Mouse (Mus musculus): Measurements from ENCODE around the gene Tex45. TPM values are rescaled to one million over a fixed set of nuclear protein-coding genes. Genes with fewer than 3 reads are reported as not detected.

Tex45 gene
- polyA plus RNA-seq, 2 experiments: 0.10 TPM; not detected in 1

DNA sequence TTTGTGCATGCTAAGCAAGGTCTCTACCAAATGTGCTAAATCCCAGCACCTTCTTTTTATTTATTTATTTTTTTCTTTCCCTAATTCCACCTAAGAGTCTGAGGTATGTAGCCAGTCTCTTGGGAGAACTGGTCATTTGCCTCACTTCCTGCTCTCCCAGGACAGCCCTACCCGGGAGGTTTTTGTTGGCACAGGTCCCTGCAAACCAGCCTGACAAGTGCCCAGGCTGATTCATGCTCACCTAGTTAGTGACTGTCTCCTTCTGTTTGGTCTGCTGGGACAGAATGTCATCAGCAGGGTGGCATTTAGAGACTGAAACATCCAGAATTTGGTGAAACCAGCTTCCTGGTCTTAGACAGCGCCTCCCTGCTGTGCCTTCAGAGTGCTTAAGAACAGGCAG lies 40.7 kb upstream of the Tex45 start:
- Histone ChIP-seq H3K27ac (no peak overlapping the region), H3K9ac (replicated peaks) (no peak overlapping the region), H3K4me1 (replicated peaks; ENCODE audit: control insufficient read depth in 2 of 2, insufficient read depth in 2 of 2, low read length in 1 of 2) (no peaks in the 10 kb centered on the region), H3K27me3 (ENCODE audit: control insufficient read depth, insufficient read depth, low read length) (no peaks in the 10 kb centered on the region), H3K36me3 (replicated peaks; ENCODE audit: control insufficient read depth, insufficient read depth, low read depth) (no peaks in the 10 kb centered on the region; the same call in 1 of the 2 replicates), H3K9me3 (ENCODE audit: control insufficient read depth, low read length) (no peaks in the 10 kb centered on the region), H3K4me3 (ENCODE audit: insufficient read depth in 1 of 2, low read depth in 2 of 2, low read length in 2 of 2) (no peak overlapping the region), H3K4me2 (ENCODE audit: low read depth) (no peak overlapping the region)
- ATAC-seq (ENCODE audit: insufficient read depth) (no peak), DNase-seq (ENCODE audit: low read depth in 3 of 3, low spot score in 3 of 3) (no peak)
- WGBS (ENCODE audit: insufficient replicate concordance): 72% methylated on average over 2 of the region's 2 CpGs
- TF ChIP-seq CTCF (IDR thresholded peaks at IDR 0.05; ENCODE audit: low read depth): no peak
- no peak for TF ChIP-seq EP300 (IDR thresholded peaks at IDR 0.05; ENCODE audit: low read depth)

DNA sequence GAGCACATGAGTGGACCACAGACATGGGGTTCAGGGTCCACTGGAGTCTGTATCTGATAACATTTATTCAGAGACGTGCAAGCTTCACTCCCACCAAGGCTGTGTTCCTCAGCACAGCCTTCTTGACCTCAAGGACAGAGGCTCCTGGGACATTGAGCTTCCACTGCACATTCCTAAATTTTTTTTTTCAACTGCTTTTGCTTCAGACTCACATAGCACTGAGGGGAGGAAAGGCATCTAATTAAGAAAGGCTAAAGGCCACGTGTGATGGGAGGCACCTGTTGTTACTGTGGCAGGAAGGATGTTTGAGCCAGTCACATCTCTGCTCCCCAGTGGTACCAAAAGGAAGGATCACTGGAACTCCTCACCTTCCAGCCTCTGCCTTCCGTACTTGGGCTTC lies 39.5 kb upstream of the Tex45 start:
- no peak overlapping the region for H3K4me2 ChIP-seq (ENCODE audit: low read depth)
- TF ChIP-seq EP300 (IDR thresholded peaks at IDR 0.05; ENCODE audit: low read depth) (no peak), CTCF (IDR thresholded peaks at IDR 0.05; ENCODE audit: low read depth) (no peak)
- no peaks in the 10 kb centered on the region for H3K27me3 ChIP-seq (ENCODE audit: control insufficient read depth, insufficient read depth, low read length)
- H3K9me3 ChIP-seq (ENCODE audit: control insufficient read depth, low read length): no peaks in the 10 kb centered on the region
- no peaks in the 10 kb centered on the region; a peak in 1 of 4 replicates for H3K4me1 ChIP-seq (replicated peaks; ENCODE audit: control insufficient read depth in 2 of 2, insufficient read depth in 2 of 2, low read length in 1 of 2)
- H3K36me3 ChIP-seq (replicated peaks; ENCODE audit: control insufficient read depth, insufficient read depth, low read depth): no peaks in the 10 kb centered on the region; the same call in 1 of the 2 replicates
- no peak overlapping the region for H3K27ac ChIP-seq
- no peak overlapping the region for H3K9ac ChIP-seq (replicated peaks)
- 62% methylated on average over 3 of the region's 3 CpGs for WGBS (ENCODE audit: insufficient replicate concordance)
- H3K4me3 ChIP-seq (ENCODE audit: insufficient read depth in 1 of 2, low read depth in 2 of 2, low read length in 2 of 2): no peak overlapping the region
- DNase-seq (ENCODE audit: low read depth in 3 of 3, low spot score in 3 of 3) (no peak), ATAC-seq (ENCODE audit: insufficient read depth) (no peak)

DNA sequence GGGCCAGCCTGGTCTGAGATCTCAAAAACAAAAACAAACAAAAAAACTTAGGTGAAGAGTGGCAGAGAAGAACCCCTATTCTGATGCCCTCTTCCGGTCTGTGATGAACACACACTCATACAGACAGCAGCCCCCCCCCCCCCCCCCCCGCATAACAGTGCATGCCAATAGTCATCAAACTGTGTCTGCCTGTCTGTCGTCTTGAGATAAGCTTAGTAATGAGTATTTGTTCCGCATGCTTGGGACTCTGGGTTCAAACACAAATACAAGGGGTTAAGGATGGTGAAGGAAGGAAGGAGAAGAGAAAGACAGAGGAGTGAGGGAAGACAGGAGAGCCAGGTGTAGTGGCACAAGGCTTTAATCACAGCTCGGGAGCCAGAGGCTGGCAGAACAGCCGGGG lies 34.2 kb upstream of the Tex45 start:
- H3K4me2 ChIP-seq (ENCODE audit: low read depth): no peak overlapping the region
- DNase-seq (ENCODE audit: low read depth in 3 of 3, low spot score in 3 of 3): no peak
- no peaks in the 10 kb centered on the region; a peak in 1 of 4 replicates for H3K4me1 ChIP-seq (replicated peaks; ENCODE audit: control insufficient read depth in 2 of 2, insufficient read depth in 2 of 2, low read length in 1 of 2)
- WGBS (ENCODE audit: insufficient replicate concordance): 48% methylated on average over 6 of the region's 6 CpGs
- TF ChIP-seq EP300 (IDR thresholded peaks at IDR 0.05; ENCODE audit: low read depth) (peak; percentile 22; the same call in 1 of the 2 replicates), CTCF (IDR thresholded peaks at IDR 0.05; ENCODE audit: low read depth) (no peak)
- H3K27ac ChIP-seq: no peak overlapping the region
- peak; percentile 44; the same call in 1 of the 2 replicates for ATAC-seq (ENCODE audit: insufficient read depth)
- no peak overlapping the region for H3K4me3 ChIP-seq (ENCODE audit: insufficient read depth in 1 of 2, low read depth in 2 of 2, low read length in 2 of 2)
- no peaks in the 10 kb centered on the region; the same call in none of the 2 replicates for H3K36me3 ChIP-seq (replicated peaks; ENCODE audit: control insufficient read depth, insufficient read depth, low read depth)
- no peak overlapping the region for H3K9ac ChIP-seq (replicated peaks)
- no peaks in the 10 kb centered on the region for H3K27me3 ChIP-seq (ENCODE audit: control insufficient read depth, insufficient read depth, low read length)
- no peaks in the 10 kb centered on the region for H3K9me3 ChIP-seq (ENCODE audit: control insufficient read depth, low read length)

DNA sequence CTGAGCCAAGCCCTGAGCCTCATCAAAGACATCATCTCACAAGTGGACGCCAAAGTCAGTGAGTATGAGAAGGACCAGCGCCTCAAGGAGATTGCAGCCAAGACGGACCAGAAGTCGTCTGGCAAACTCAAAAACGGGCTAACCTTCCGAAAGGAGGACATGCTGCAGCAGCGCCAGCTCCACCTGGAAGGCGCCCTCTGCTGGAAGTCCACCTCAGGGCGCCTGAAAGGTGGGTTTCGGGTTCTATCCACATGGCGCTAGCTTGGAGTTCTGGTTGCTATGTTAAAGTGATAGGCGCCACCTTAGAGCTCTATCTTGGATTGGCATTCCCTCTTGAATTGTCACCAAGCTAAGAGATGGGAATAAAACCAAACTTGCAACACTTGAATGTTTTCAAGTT lies 31.2 kb upstream of the Tex45 start:
- no peak overlapping the region for H3K4me2 ChIP-seq (ENCODE audit: low read depth)
- no peak overlapping the region for H3K4me3 ChIP-seq (ENCODE audit: insufficient read depth in 1 of 2, low read depth in 2 of 2, low read length in 2 of 2)
- ATAC-seq (ENCODE audit: insufficient read depth) (no peak), DNase-seq (ENCODE audit: low read depth in 3 of 3, low spot score in 3 of 3) (no peak)
- H3K9ac ChIP-seq (replicated peaks): no peak overlapping the region
- 76% methylated on average over 12 of the region's 12 CpGs for WGBS (ENCODE audit: insufficient replicate concordance)
- no peaks in the 10 kb centered on the region; the same call in 1 of the 2 replicates for H3K36me3 ChIP-seq (replicated peaks; ENCODE audit: control insufficient read depth, insufficient read depth, low read depth)
- TF ChIP-seq CTCF (IDR thresholded peaks at IDR 0.05; ENCODE audit: low read depth): peak; percentile 75
- TF ChIP-seq EP300 (IDR thresholded peaks at IDR 0.05; ENCODE audit: low read depth): no peak
- no peaks in the 10 kb centered on the region for H3K9me3 ChIP-seq (ENCODE audit: control insufficient read depth, low read length)
- H3K27me3 ChIP-seq (ENCODE audit: control insufficient read depth, insufficient read depth, low read length): no peaks in the 10 kb centered on the region
- H3K27ac ChIP-seq: no peak overlapping the region
- no peaks in the 10 kb centered on the region; a peak in 1 of 4 replicates for H3K4me1 ChIP-seq (replicated peaks; ENCODE audit: control insufficient read depth in 2 of 2, insufficient read depth in 2 of 2, low read length in 1 of 2)

DNA sequence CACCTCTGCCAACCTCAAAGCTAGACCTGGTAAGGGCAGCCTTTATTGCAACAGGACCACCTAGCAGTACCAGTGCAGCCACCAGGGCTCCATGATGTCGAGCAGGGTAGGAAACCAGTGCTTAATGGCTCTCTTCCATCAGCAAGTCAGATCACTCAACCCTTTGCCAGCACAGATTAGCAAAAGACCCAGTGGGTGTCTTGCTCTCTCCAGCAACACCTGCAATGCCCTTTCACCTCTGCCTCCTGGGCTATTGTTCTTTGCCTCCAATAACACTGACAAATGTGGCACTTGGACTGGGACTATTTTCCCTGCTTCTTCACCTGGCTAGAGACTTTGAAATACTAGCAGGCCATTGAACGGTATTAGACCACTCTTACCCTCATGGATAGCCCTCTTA lies 21.4 kb upstream of the Tex45 start:
- Histone ChIP-seq H3K27ac (no peak overlapping the region), H3K9ac (replicated peaks) (no peak overlapping the region), H3K4me2 (ENCODE audit: low read depth) (no peak overlapping the region), H3K27me3 (ENCODE audit: control insufficient read depth, insufficient read depth, low read length) (no peaks in the 10 kb centered on the region), H3K36me3 (replicated peaks; ENCODE audit: control insufficient read depth, insufficient read depth, low read depth) (no peaks in the 10 kb centered on the region; the same call in 1 of the 2 replicates), H3K4me1 (replicated peaks; ENCODE audit: control insufficient read depth in 2 of 2, insufficient read depth in 2 of 2, low read length in 1 of 2) (no peaks in the 10 kb centered on the region), H3K9me3 (ENCODE audit: control insufficient read depth, low read length) (no peaks in the 10 kb centered on the region), H3K4me3 (ENCODE audit: insufficient read depth in 1 of 2, low read depth in 2 of 2, low read length in 2 of 2) (no peak overlapping the region)
- DNase-seq (ENCODE audit: low read depth in 3 of 3, low spot score in 3 of 3): no peak
- 78% methylated on average over 2 of the region's 2 CpGs for WGBS (ENCODE audit: insufficient replicate concordance)
- no peak for ATAC-seq (ENCODE audit: insufficient read depth)
- no peak for TF ChIP-seq EP300 (IDR thresholded peaks at IDR 0.05; ENCODE audit: low read depth)
- no peak for TF ChIP-seq CTCF (IDR thresholded peaks at IDR 0.05; ENCODE audit: low read depth)

All from liver, embryonic 14.5 days (tissue).